Mouse (Mus musculus) myocyte (in vitro differentiated cells): ENCODE results near the gene Lgmn. TPM values are rescaled to one million over a fixed set of nuclear protein-coding genes. Genes with fewer than 3 reads are reported as not detected.
A peak's percentile ranks its signal among the peaks of the same experiment; 100 is the strongest.

Experiments used
- H3K27me3 ChIP-seq: one replicate; pipeline ENCODE4 v1.6.1; 2011; ENCODE audit not compliant: control insufficient read depth, insufficient read depth, insufficient read length
- H3K36me3 ChIP-seq: one replicate; pipeline ENCODE4 v1.6.1; 2011; ENCODE audit not compliant: control insufficient read depth, insufficient read depth
- H3K4me2 ChIP-seq: one replicate; pipeline ENCODE4 v1.6.1; 2011; ENCODE audit warnings: low read depth, control low read depth
- H3K4me3 ChIP-seq: one replicate; pipeline ENCODE4 v1.5.1; 2011; ENCODE audit warnings: mild to moderate bottlenecking, control low read depth, moderate library complexity
- H3K79me2 ChIP-seq: one replicate; pipeline ENCODE4 v1.6.1; 2011; ENCODE audit not compliant: control insufficient read depth, insufficient read depth
- H3ac ChIP-seq: one replicate; pipeline ENCODE4 v1.6.1; 2011; ENCODE audit not compliant: control insufficient read depth, insufficient read length
- CEBPB ChIP-seq: IDR thresholded peaks from 2 replicates; pipeline ENCODE4 v1.6.1; 2011; ENCODE audit warnings: mild to moderate bottlenecking, moderate library complexity; ENCODE audit not compliant: poor library complexity, insufficient read depth, severe bottlenecking
- E2F4 ChIP-seq: IDR thresholded peaks from one replicate; pipeline ENCODE4 v1.6.1; 2011; ENCODE audit warnings: mild to moderate bottlenecking, control low read depth, moderate library complexity; ENCODE audit not compliant: insufficient read depth
- MAX ChIP-seq: IDR thresholded peaks from one replicate; pipeline ENCODE4 v1.6.1; 2011; ENCODE audit warnings: low read depth, mild to moderate bottlenecking, control low read depth
- MYOD1 ChIP-seq, 3 experiments: IDR thresholded peaks; one replicate each; pipeline ENCODE4 v1.6.1; 2011; ENCODE audit warnings: control low read depth in 2 of 3, low read depth in 2 of 3, mild to moderate bottlenecking in 2 of 3, moderate library complexity in 1 of 3; ENCODE audit not compliant: insufficient read length in 2 of 3, control insufficient read depth in 1 of 3
- MYOG ChIP-seq, 3 experiments: IDR thresholded peaks; one replicate each; pipeline ENCODE4 v1.6.1; 2011; ENCODE audit warnings: control low read depth in 2 of 3, low read depth in 2 of 3, mild to moderate bottlenecking in 2 of 3; ENCODE audit not compliant: insufficient read length in 2 of 3, control insufficient read depth in 1 of 3, insufficient read depth in 1 of 3
- POLR2A ChIP-seq: IDR thresholded peaks from one replicate; pipeline ENCODE4 v1.6.1; 2011; ENCODE audit warnings: low read depth, mild to moderate bottlenecking, control low read depth, moderate library complexity; ENCODE audit not compliant: insufficient read length
- POLR2AphosphoS2 ChIP-seq: IDR thresholded peaks from one replicate; pipeline ENCODE4 v1.6.1; 2011; ENCODE audit warnings: low read depth, control low read depth; ENCODE audit not compliant: insufficient read length
- REST ChIP-seq: IDR thresholded peaks from one replicate; pipeline ENCODE4 v1.6.1; 2011; ENCODE audit warnings: mild to moderate bottlenecking, control low read depth, moderate library complexity; ENCODE audit not compliant: insufficient read depth, insufficient read length
- SRF ChIP-seq: IDR thresholded peaks from one replicate; pipeline ENCODE4 v1.6.1; 2011; ENCODE audit warnings: low read depth; ENCODE audit not compliant: control insufficient read depth, insufficient read length
- TCF12 ChIP-seq: IDR thresholded peaks from one replicate; pipeline ENCODE4 v1.6.1; 2011; ENCODE audit warnings: mild to moderate bottlenecking, control low read depth; ENCODE audit not compliant: poor library complexity, insufficient read depth, severe bottlenecking
- TCF3 ChIP-seq: IDR thresholded peaks from one replicate; pipeline ENCODE4 v1.6.1; 2011; ENCODE audit warnings: low read depth, control low read depth; ENCODE audit not compliant: insufficient read length
- USF1 ChIP-seq: IDR thresholded peaks from one replicate; pipeline ENCODE4 v1.6.1; 2011; ENCODE audit warnings: low read depth, mild to moderate bottlenecking, control low read depth, moderate library complexity
- polyA plus RNA-seq: library from polyadenylated mRNA; unstranded; fragments of >200 nt; fragmentation: generic; extraction: Trizol; gene quantifications from one replicate; pipeline ENCODE4 v1.2.1, GENCODE M21; 2012; ENCODE audit warnings: missing spikeins

Lgmn gene
- polyA plus RNA-seq, 1 experiment, result 93.7 TPM

- TF ChIP-seq TCF12, result no peak
- TF ChIP-seq USF1, result peak; percentile 84
These were observed 506 bp downstream of the Lgmn start for GRCm38 (mm10) chr12:102438983-102439631.

GRCm38 (mm10) chr12:102437952-102438351, 1.7 kb downstream of the Lgmn start:
- Histone ChIP-seq H3K4me3 (peak overlapping the region; percentile 50), H3K79me2 (peaks cover 38% of the 10 kb centered on the region), H3ac (no peak overlapping the region), H3K4me2 (peak overlapping the region; percentile 92), H3K27me3 (no peaks in the 10 kb centered on the region), H3K36me3 (no peaks in the 10 kb centered on the region)
- TF ChIP-seq E2F4 (no peak), MYOD1 (IDR thresholded peaks at IDR 0.05; ENCODE audit: control insufficient read depth in 1 of 3, insufficient read length in 2 of 3, low read depth in 2 of 3) (no peak), POLR2A (no peak), TCF3 (no peak), USF1 (no peak), POLR2AphosphoS2 (no peak), MAX (no peak), TCF12 (no peak), SRF (no peak), MYOG (IDR thresholded peaks at IDR 0.05; ENCODE audit: control insufficient read depth in 1 of 3, insufficient read depth in 1 of 3, insufficient read length in 2 of 3, low read depth in 2 of 3) (no peak), CEBPB (no peak), REST (no peak)

More at GRCm38 (mm10) chr12:102438983-102439631, 506 bp downstream of the Lgmn start:
- Histone ChIP-seq H3K4me2 (peak overlapping the region; percentile 92), H3K27me3 (no peaks in the 10 kb centered on the region), H3K79me2 (peaks cover 32% of the 10 kb centered on the region), H3K4me3 (peak overlapping the region; percentile 50), H3ac (no peak overlapping the region), H3K36me3 (no peaks in the 10 kb centered on the region)

- peak overlapping the region; percentile 92 for H3K4me2 ChIP-seq
- peaks cover 47% of the 10 kb centered on the region for H3K79me2 ChIP-seq
- no peak overlapping the region for H3ac ChIP-seq
- H3K4me3 ChIP-seq, result no peak overlapping the region
- no peaks in the 10 kb centered on the region for H3K36me3 ChIP-seq
- no peaks in the 10 kb centered on the region for H3K27me3 ChIP-seq
- no peak for TF ChIP-seq USF1
- no peak for TF ChIP-seq POLR2A
- no peak for TF ChIP-seq CEBPB
- no peak for TF ChIP-seq POLR2AphosphoS2
- TF ChIP-seq MAX, result no peak
- TF ChIP-seq E2F4, result no peak
- TF ChIP-seq MYOG (IDR thresholded peaks at IDR 0.05; ENCODE audit: control insufficient read depth in 1 of 3, insufficient read depth in 1 of 3, insufficient read length in 2 of 3, low read depth in 2 of 3), result no peak
- no peak for TF ChIP-seq MYOD1 (IDR thresholded peaks at IDR 0.05; ENCODE audit: control insufficient read depth in 1 of 3, insufficient read length in 2 of 3, low read depth in 2 of 3)
- TF ChIP-seq REST, result no peak
- TF ChIP-seq TCF12, result no peak
- no peak for TF ChIP-seq TCF3
- TF ChIP-seq SRF, result no peak
These were observed 2.6 kb downstream of the Lgmn start for GRCm38 (mm10) chr12:102436939-102437526.

- Histone ChIP-seq H3K4me3 (no peak overlapping the region), H3K36me3 (no peaks in the 10 kb centered on the region), H3ac (no peak overlapping the region), H3K4me2 (no peak overlapping the region), H3K79me2 (peaks cover 55% of the 10 kb centered on the region), H3K27me3 (no peaks in the 10 kb centered on the region)
- no peak for TF ChIP-seq POLR2AphosphoS2
- no peak for TF ChIP-seq TCF3
- no peak for TF ChIP-seq E2F4
- no peak for TF ChIP-seq REST
- TF ChIP-seq CEBPB, result no peak
- no peak for TF ChIP-seq MAX
- no peak for TF ChIP-seq USF1
- TF ChIP-seq MYOG (IDR thresholded peaks at IDR 0.05; ENCODE audit: control insufficient read depth in 1 of 3, insufficient read depth in 1 of 3, insufficient read length in 2 of 3, low read depth in 2 of 3), result no peak
- TF ChIP-seq TCF12, result no peak
- TF ChIP-seq MYOD1 (IDR thresholded peaks at IDR 0.05; ENCODE audit: control insufficient read depth in 1 of 3, insufficient read length in 2 of 3, low read depth in 2 of 3), result no peak
- no peak for TF ChIP-seq SRF
- TF ChIP-seq POLR2A, result no peak
These were observed 5.5 kb downstream of the Lgmn start for GRCm38 (mm10) chr12:102434107-102434506.

GRCm38 (mm10) chr12:102432238-102432637, 7.4 kb downstream of the Lgmn start:
- no peak for TF ChIP-seq POLR2AphosphoS2
- no peak for TF ChIP-seq CEBPB
- TF ChIP-seq MAX, result no peak
- TF ChIP-seq MYOD1 (IDR thresholded peaks at IDR 0.05; ENCODE audit: control insufficient read depth in 1 of 3, insufficient read length in 2 of 3, low read depth in 2 of 3), result no peak
- no peak for TF ChIP-seq POLR2A
- no peak for TF ChIP-seq REST
- TF ChIP-seq USF1, result no peak
- no peak overlapping the region for H3K4me2 ChIP-seq
- no peaks in the 10 kb centered on the region for H3K27me3 ChIP-seq
- peaks cover 38% of the 10 kb centered on the region for H3K79me2 ChIP-seq
- no peak overlapping the region for H3K4me3 ChIP-seq
- H3K36me3 ChIP-seq, result no peaks in the 10 kb centered on the region
- no peak overlapping the region for H3ac ChIP-seq
